Mouse (Mus musculus): ENCODE measurements around the gene Slc25a14. TPM values are rescaled to one million over a fixed set of nuclear protein-coding genes. Genes with fewer than 3 reads are reported as not detected.
A peak's percentile ranks its signal among the peaks of the same experiment; 100 is the strongest.

The Slc25a14 gene
- 13.3 and 15.0 TPM in 2 replicates for polyA plus RNA-seq (2015; fragmentation: Nextera tagmentation; extraction: Ambion mirVana)

DNA sequence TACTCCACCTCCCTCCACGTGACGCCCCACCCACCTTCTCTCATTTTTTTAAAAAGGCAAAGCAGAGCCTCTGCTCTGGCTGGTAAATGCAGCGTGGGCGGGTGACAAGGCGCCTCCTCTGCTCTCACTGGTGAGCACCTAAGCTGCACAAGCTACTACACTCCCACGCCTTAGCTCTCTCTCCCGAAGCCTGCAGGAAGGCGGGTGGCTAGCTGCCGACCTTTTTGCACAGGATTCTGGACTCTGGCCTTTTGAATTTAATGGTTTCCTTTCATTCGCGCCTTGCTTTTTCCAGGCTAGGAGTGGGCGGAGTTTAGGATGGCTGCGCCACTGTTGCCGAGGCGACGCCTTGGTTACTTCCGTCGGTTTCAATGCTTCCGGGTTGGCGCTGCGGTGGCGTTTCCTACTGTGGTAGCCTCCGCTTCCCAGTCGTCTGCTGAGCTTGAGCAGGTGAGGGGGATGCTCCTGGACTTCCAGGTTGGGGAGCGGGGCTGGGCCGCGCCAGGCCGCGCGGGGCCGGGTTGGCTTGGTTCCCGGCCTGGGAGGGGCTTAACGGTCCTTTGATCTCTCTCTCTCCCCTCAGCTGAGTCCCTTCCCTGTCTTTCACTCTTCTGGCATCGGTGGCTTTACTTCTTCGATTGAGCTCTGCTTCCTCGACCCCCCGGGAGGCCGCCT lies at the start of gene Slc25a14:
Slc25a14 (plus strand) TSS at position 35 of the 675 bp plus-strand sequence.
- DNase-seq (ENCODE audit: low spot score): peak; percentile 77

DNA sequence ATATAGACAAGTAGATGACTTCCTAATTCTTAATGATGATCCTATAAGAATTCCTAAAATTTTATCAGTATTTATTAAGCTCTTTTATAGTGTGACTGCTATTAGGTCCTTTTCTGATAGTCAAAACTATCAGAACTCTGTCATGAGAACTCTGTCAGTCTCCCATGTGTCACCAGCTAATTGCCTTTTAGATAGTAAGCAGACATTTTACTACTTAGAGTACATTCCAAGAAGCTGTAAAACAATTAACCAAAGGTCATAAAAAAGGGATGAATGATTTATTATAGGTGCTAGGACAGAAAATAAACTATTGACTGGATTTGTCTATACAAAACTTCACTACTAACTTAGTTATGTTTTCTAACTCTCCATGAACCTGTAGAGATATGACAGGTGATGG lies 39.9 kb upstream of the Slc25a14 start:
- DNase-seq (ENCODE audit: low spot score): no peak

DNA sequence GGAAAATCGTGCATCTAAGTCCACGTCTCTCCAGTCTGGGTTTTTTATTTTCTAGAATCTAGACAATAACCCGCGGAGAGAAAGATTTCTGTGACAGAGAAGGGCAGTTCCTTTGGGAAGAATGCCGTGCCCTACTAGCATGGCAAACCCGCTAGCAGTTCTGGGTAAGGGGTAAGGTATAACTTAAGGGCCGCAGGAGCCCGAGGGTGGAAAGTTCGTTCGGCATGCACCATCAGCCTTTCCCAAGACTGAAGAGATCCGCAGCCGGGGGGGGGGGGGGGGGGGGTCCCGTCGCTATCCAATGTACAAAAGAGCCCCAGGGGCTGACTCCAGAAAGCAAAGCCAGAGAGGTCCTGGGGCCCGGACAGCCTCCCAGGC lies 29.5 kb upstream of the Slc25a14 start:
- peak; percentile 2 for DNase-seq (ENCODE audit: low spot score)

DNA sequence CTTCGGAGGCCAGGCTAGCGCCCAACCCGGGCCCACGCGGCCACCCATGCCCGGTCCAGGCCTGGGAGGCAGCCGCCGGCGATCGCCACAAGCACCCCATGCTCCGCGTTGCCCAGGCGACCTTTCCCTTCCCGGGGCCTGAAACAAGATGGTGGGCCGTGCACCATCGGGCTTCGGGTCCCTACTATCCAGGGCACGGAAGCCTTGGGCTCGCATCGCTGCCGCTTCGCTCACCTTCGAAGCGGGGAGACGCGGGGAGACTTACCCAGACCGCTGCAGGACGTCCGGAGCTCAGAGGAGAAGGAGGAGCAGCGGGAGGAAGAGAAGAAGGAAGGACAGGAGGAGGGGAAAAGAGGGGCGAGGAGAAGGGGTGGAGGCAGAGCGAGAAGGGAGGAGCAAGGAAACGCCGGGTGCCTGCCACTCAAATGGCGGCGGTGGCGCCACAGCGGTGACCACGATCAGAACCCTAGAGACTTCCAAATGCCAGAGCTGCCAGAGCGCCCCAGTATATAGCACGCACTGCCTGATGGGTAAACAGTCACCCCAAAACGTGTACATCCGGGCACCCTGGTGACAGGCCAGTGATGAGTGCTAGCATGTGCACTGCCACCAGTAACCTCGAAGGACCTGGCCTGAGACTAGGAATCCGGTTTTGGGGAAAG lies 29.0 kb upstream of the Slc25a14 start, which contains the start of gene Zfp280c:
Zfp280c (minus strand) TSS at position 406 of the 662 bp plus-strand sequence.
- DNase-seq (ENCODE audit: low spot score): peak; percentile 79

DNA sequence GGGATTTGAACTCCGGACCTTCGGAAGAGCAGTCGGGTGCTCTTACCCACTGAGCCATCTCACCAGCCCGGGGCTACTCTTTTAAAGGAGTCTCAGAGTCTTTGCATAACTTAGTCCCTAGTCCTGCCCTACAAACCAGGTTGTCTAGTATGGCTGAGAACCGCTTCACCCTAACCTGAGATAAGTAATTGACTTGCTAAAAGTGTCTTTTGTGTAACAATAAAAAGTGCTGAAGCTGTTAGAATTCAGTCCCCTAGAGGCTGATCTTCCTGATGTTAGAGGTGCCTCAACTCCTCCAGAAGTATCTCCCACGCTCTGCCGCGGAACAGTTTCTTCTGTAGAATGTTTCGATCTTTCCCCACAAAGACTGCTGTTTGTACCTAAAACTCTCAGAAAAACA lies 27.2 kb upstream of the Slc25a14 start:
- DNase-seq (ENCODE audit: low spot score): no peak

DNA sequence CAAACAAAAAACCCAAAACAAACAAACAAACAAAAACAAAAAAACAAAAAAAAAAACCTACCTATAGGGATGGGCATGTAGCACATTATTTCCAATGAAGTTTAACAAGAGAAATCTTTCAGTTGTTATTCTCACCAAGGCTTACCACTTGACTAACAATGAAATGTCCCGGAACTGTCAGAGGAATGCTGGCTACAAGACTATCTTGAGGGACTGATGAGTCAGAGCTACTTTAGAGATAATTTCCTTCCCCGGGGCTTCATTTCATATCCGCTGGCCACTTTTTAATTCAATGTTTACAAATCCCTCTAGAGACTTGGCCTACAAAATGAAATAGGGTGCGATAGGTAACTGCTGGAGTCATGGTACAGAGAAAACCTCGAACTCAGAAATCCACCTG lies 26.3 kb upstream of the Slc25a14 start:
- no peak for DNase-seq (ENCODE audit: low spot score)

DNA sequence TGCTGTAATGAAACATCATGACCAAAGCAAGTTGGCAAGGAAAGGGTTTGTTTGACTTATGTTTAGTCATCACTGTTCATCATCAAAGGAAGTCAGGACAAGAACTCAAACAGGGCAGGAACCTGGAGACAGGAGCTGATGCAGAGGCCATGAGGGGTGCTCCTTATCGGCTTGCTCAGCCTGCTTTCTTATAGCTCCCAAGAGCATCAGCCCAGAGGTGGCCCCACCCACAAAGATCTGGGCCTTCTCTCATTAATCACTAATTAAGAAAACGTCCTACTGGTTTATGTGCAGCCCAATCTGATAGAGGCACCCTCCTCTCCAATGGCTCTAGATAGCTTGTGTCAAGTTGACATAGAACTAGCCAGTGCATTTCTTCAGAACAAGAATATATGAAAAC lies 18.3 kb upstream of the Slc25a14 start:
- no peak for DNase-seq (ENCODE audit: low spot score)

DNA sequence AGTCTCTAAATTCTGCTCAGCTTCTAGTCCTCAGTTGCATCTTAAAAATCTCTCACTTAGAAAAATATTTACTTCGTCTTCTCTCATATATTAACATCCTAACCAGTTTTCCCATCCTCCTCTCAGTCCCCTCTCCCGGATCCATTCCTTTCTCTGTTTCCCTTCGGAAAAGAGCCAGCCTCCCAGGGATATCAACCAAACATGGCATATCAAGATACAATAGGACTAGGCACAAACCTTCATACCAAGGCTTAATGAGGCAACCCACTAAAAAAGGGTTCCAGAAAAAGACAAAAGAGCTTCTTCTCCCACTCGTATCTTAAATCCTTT lies 199 bp upstream of the Slc25a14 start:
- no peak for DNase-seq (ENCODE audit: low spot score)

DNA sequence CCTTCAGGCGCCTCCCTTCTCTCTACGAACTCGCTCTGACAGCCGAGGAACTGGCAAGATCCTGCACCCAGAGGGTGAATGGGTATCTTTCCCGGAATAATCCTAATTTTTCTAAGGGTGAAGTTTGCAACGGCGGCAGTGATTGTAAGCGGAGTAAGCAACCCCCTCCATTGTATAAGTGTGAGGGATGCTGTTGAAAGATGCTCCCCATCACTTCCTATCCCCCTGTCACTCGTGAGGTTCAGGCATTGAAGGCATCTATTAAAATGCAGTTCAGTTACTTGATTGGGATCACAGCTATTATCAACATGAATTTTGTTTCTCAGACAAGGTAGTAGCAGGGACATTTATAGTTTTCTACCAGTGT lies 824 bp downstream of the Slc25a14 start:
- DNase-seq (ENCODE audit: low spot score): no peak

DNA sequence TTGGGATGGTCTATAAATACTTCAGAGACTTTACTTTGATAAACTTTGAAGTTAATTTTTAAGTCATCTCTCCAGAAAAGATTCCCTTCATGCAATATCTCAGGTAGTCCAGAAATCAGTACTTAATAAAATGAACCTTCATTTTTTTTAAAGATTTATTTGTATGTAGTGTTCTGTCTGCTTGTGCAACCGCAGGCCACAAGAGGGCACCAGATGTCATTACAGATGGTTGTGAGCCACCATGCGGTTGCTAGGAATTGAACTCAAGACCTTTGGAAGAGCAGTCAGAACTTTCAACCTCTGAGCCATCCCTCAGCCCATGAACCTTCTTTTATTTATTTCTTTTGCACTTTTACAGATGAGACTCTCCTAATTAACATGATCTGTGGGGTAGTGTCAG lies 13.8 kb downstream of the Slc25a14 start:
- DNase-seq (ENCODE audit: low spot score): no peak

DNA sequence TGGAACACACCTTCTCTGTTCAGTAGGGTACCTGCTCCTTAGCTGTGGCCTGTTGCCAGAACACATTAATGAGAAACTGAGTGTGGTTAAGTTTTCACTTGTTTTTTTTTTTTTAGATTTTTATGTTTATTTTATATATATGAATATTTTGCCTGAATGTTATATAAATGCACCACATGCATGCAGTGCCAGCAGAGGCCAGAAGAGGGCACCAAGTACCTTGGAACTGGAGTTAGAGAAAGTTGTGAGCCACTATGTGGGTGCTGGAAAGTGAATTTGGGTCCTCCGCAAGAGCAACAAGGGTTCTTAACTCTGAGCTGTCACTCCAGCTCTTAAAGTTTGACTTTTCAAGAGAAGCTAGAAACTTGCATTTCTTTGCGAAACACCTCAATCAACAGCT lies 20.9 kb downstream of the Slc25a14 start:
- DNase-seq (ENCODE audit: low spot score): peak; percentile 20

DNA sequence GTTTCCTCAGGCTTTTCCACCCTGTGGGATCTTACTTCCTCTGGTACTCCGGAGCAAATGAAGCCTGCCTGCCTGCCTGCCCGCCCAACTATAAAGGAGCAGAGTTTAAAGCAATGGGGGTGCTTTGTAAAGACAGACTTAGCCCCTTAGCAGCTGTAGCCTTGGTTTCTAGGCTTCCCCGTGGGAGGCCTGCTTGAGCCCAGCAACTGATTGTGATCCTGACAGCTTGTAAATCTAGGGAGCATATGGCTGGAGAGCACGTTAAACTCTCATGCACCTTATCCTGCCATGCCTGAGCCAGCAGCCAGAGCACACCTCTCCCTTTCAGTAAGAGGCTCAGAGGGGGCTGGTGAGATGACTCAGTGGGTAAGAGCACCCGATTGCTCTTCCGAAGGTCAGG lies 43.6 kb downstream of the Slc25a14 start:
- no peak for DNase-seq (ENCODE audit: low spot score)

DNA sequence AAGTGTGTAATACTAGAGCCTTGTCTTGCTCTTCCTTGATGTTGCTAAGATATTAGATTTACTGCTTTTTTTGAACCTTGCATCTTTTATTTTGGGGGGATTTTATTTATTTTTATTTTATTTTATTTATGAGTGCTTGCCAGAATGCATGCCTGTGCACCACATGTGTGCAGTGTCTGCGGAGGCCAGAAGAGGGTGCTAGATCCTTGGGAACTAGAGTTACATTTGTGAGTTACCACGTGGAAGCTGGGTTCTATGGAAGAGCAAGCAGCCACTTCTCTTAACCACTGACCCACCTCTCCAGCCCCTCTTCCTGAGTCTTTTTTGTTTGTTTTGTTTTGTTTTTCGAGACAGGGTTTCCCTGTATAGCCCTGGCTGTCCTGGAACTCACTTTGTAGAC lies 46.4 kb downstream of the Slc25a14 start:
- no peak for DNase-seq (ENCODE audit: low spot score)

DNA sequence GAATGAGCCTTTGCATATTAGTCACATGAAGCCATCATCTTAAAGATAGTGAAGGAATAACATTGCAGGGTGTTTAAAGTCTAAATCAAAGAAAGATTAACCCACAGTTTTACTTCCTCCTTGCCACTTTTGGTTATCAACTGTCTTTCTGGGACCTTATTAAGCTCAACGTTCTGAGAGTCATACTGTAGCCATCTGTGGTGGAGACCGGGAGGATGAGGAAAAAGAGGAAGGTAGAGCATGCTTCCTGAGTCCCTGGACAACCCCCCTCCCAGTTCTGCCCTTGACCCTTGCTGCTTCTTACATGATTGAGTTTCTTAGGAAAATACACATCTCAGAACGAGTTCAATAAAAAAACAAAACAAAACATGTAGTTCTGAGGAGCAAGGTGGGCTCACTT lies 48.5 kb downstream of the Slc25a14 start:
- no peak for DNase-seq (ENCODE audit: low spot score)

DNA sequence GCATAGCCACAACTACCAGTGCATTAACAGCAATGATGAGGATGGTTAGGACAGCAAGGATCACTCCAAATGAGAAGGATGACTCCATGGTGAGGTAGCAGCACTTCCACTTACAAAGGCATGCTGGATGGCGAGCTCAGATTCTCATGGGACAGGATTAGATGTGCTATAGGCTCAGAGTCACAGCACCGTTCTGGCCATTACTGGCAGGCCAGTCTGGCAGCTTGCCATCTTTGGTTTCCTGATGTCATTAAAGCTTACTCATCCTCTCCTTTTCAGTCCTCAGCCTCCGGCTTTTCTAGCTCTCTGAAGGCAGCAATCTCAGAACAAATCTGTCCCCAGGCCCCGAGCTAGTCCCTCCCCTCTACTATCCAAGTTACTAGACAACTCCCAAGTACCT lies 51.0 kb downstream of the Slc25a14 start, which contains the start of gene Gpr119:
Gpr119 (minus strand) TSS at position 308 of the 400 bp plus-strand sequence.
- no peak for DNase-seq (ENCODE audit: low spot score)

DNA sequence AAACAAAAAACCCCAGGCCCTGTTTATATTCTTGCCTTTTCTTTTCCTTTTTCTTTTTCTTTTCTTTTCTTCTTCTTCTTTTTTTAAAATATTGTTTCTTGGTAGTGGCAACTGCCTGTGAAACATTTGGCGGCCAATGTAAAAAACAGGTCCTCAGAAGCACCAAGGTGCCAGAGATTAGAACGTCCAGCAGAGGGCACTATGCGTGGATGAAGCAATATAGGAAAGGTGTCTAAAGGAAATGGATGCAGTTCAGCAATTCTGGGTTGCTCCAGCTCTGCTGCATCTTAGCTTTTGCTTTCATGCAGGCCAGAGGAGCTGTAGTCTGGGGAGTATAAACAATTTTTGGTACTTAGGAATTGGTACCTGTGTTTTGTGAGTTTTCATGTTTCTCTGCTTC lies 60.2 kb downstream of the Slc25a14 start:
- peak; percentile 48 for DNase-seq (ENCODE audit: low spot score)

DNA sequence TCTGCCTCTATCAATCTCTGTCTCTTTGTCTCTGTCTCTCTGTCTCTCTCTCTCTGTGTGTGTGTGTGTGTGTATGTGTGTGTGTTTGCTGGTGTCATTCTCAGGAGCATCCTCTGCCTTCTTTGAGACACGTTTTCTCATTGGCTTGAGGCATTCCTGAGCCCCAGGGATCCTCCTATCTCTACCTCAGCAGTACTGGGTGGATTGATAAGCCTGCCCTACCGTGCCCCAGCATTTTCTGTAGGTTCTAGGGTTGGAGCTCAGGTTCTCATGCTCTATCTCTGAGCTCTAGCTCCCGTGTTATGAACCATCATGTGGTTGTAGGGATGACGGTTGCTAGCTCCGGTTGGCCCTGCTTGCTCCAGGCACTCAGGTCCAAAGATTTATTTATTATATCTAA lies 60.6 kb downstream of the Slc25a14 start:
- DNase-seq (ENCODE audit: low spot score): no peak

DNA sequence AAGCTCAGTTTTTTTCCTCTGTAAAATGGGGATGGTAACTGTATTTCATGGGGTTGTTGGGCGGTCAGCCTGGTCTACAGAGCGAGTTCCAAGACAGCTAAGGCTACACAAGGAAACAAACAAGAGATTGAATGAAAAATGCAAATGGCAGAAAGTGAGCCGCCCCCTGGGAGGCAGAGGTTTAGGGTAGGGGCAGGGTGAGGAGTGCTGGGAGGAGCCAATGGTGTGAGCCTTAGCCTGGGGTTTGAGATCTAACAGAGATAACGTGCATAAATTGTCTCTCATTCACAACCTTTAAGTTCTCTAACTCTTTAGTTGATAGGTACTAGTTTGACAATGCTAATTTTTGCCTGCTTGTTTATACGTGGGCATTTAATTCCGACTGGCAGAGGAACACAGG lies 71.2 kb downstream of the Slc25a14 start:
- DNase-seq (ENCODE audit: low spot score): no peak

DNA sequence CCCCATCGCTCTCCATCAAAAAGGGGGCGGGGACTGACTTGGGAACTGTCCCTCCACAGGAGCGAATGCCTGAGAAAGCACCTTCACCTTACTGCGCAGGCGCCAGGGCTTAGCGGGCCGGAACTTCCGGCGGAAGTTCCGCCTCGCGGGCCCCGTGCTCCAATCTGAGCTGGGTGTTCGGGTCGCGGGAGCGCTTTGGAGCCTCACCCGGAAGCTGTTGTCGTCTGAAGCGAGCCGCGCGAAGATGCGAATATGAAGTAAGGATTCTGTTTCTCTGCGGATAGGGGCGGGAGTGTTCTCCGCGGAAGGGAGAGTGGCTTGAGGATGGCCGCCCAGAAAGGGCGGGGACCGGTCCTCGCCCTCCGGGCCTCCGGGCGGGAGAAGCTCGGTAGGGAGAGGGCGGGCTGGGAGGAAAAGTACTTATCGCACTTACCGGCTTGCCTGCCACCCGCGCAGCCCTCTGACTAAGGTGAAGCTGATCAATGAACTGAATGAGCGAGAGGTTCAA lies 71.7 kb downstream of the Slc25a14 start, which contains the start of gene Rbmx2:
Rbmx2 (plus strand) TSS at position 141 of the 508 bp plus-strand sequence.
- peak; percentile 91 for DNase-seq (ENCODE audit: low spot score)

DNA sequence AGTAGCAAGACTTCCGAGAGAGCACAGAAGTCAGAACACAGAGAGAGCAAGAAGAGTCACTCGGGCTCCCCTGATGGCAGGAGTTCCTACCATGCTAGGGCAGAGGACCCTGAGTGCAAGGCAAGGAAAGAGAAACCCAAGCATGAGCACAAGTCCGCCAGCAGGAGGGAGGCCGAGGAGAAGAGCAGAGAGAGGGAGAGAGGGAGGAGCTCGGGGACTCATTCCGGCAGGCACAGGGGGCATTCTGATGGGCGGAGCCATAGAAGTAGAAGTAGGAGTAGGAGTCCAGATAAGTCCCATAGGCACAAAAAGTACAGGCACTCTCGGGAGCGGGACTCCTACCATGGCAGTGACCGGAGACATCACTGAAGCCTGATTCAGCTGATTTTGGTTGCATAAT lies 86.5 kb downstream of the Slc25a14 start:
- DNase-seq (ENCODE audit: low spot score): no peak

Data from thymus, postnatal 0 days (tissue).